Mouse (Mus musculus) spleen, postnatal 36 days (tissue): ENCODE data around the gene Dlg2.
A peak's percentile ranks its signal among the peaks of the same experiment; 100 is the strongest.

Experiments used
- DNase-seq, 2 experiments: peaks; one replicate each; pipeline ENCODE4 v3.0.0; 2022; ENCODE audit warnings: low spot score in 2 of 2, mixed read lengths in 1 of 2

Gene Dlg2

GRCm38 (mm10) chr7:90476313-90477245, at the start of gene Dlg2:
Gene Dlg2, plus strand, starts transcription at chr7:90476672.
- no peak for DNase-seq

- DNase-seq, result peak in 1 of 2 experiments; percentile 2
These were observed 49.5 kb upstream of the Dlg2 start for GRCm38 (mm10) chr7:90427006-90427405.

- no peak for DNase-seq
These were observed 44.3 kb upstream of the Dlg2 start for GRCm38 (mm10) chr7:90432221-90432620.

GRCm38 (mm10) chr7:90440044-90440443, 36.4 kb upstream of the Dlg2 start:
- DNase-seq, result no peak

GRCm38 (mm10) chr7:90442070-90442469, 34.4 kb upstream of the Dlg2 start:
- no peak for DNase-seq

GRCm38 (mm10) chr7:90442518-90443080, 33.9 kb upstream of the Dlg2 start, which contains the start of gene Crebzf:
Gene Crebzf, plus strand, starts transcription at chr7:90442729.
- peak; percentile 96 to 97 for DNase-seq

GRCm38 (mm10) chr7:90443101-90444091, 33.1 kb upstream of the Dlg2 start:
- DNase-seq, result peak; percentile 68 to 73

- DNase-seq, result no peak
These were observed 32.3 kb upstream of the Dlg2 start for GRCm38 (mm10) chr7:90444206-90444605.

GRCm38 (mm10) chr7:90456149-90456844, 20.2 kb upstream of the Dlg2 start:
- DNase-seq, result no peak

- peak; percentile 76 to 82 for DNase-seq
These were observed 19.5 kb upstream of the Dlg2 start, which contains the start of gene Tmem126a for GRCm38 (mm10) chr7:90456845-90457468. Gene Tmem126a, minus strand, starts transcription at chr7:90457229.

GRCm38 (mm10) chr7:90457517-90457916, 19.0 kb upstream of the Dlg2 start:
- no peak for DNase-seq

GRCm38 (mm10) chr7:90460330-90460729, 16.1 kb upstream of the Dlg2 start:
- DNase-seq, result no peak

- DNase-seq, result peak; percentile 59 to 61
These were observed 15.5 kb upstream of the Dlg2 start for GRCm38 (mm10) chr7:90460930-90461329.

- no peak for DNase-seq
These were observed 15.0 kb upstream of the Dlg2 start for GRCm38 (mm10) chr7:90461441-90461840.

- no peak for DNase-seq
These were observed 3.0 kb upstream of the Dlg2 start for GRCm38 (mm10) chr7:90473511-90473910.

- DNase-seq, result peak; percentile 99 to 100
These were observed 619 bp upstream of the Dlg2 start, which contains the start of gene Tmem126b for GRCm38 (mm10) chr7:90475793-90476312. Gene Tmem126b, minus strand, starts transcription at chr7:90476001.

- no peak for DNase-seq
These were observed 6.1 kb downstream of the Dlg2 start for GRCm38 (mm10) chr7:90482607-90483006.

GRCm38 (mm10) chr7:90508124-90508523, 31.7 kb downstream of the Dlg2 start:
- no peak for DNase-seq

GRCm38 (mm10) chr7:90512293-90512692, 35.8 kb downstream of the Dlg2 start:
- DNase-seq, result no peak
